Mouse (Mus musculus): ENCODE measurements around the gene Rab3b. TPM values are rescaled to one million over a fixed set of nuclear protein-coding genes. Genes with fewer than 3 reads are reported as not detected.

The Rab3b gene
- polyA plus RNA-seq, 1 experiment from 2014 or later, result 3.2 TPM

GRCm38 (mm10) chr4:108940681-108941473 is 62.0 kb downstream of the Rab3b start:
- WGBS, result 78% methylated on average over 17 of the region's 17 CpGs
- Histone ChIP-seq H3K9ac (replicated peaks; ENCODE audit: low read depth) (no peak overlapping the region), H3K4me2 (replicated peaks; ENCODE audit: low read depth, low read length) (no peak overlapping the region), H3K9me3 (ENCODE audit: low read length) (no peaks in the 10 kb centered on the region), H3K27ac (ENCODE audit: low read length) (no peak overlapping the region), H3K4me1 (ENCODE audit: insufficient read depth, low read depth, low read length) (no peaks in the 10 kb centered on the region), H3K36me3 (ENCODE audit: insufficient read depth, low read length) (no peaks in the 10 kb centered on the region), H3K27me3 (replicated peaks; ENCODE audit: insufficient read depth, low read length) (no peaks in the 10 kb centered on the region), H3K4me3 (ENCODE audit: low read depth, low read length) (no peak overlapping the region)
- DNase-seq (ENCODE audit: low spot score) (no peak), ATAC-seq (no peak)
- TF ChIP-seq CTCF (IDR thresholded peaks at IDR 0.05) (no peak), EP300 (IDR thresholded peaks at IDR 0.05) (no peak)

GRCm38 (mm10) chr4:108942171-108942570 is 63.3 kb downstream of the Rab3b start:
- H3K27me3 ChIP-seq (replicated peaks; ENCODE audit: insufficient read depth, low read length), result no peaks in the 10 kb centered on the region
- DNase-seq (ENCODE audit: low spot score), result no peak
- no peaks in the 10 kb centered on the region for H3K4me1 ChIP-seq (ENCODE audit: insufficient read depth, low read depth, low read length)
- H3K4me2 ChIP-seq (replicated peaks; ENCODE audit: low read depth, low read length), result no peak overlapping the region
- whole genome bisulfite sequencing, result 80% methylated on average over 4 of the region's 4 CpGs
- no peaks in the 10 kb centered on the region for H3K36me3 ChIP-seq (ENCODE audit: insufficient read depth, low read length)
- no peak overlapping the region for H3K9ac ChIP-seq (replicated peaks; ENCODE audit: low read depth)
- H3K27ac ChIP-seq (ENCODE audit: low read length), result no peak overlapping the region
- no peak for TF ChIP-seq CTCF (IDR thresholded peaks at IDR 0.05)
- TF ChIP-seq EP300 (IDR thresholded peaks at IDR 0.05), result no peak
- ATAC-seq, result no peak
- no peak overlapping the region for H3K4me3 ChIP-seq (ENCODE audit: low read depth, low read length)
- H3K9me3 ChIP-seq (ENCODE audit: low read length), result no peaks in the 10 kb centered on the region

GRCm38 (mm10) chr4:108942986-108943720 is 64.3 kb downstream of the Rab3b start:
- no peaks in the 10 kb centered on the region for H3K27me3 ChIP-seq (replicated peaks; ENCODE audit: insufficient read depth, low read length)
- no peak for TF ChIP-seq CTCF (IDR thresholded peaks at IDR 0.05)
- no peak overlapping the region for H3K9ac ChIP-seq (replicated peaks; ENCODE audit: low read depth)
- H3K4me3 ChIP-seq (ENCODE audit: low read depth, low read length), result no peak overlapping the region
- 85% methylated on average over 11 of the region's 11 CpGs for WGBS
- no peak overlapping the region for H3K4me2 ChIP-seq (replicated peaks; ENCODE audit: low read depth, low read length)
- ATAC-seq (no peak), DNase-seq (ENCODE audit: low spot score) (no peak)
- no peaks in the 10 kb centered on the region for H3K4me1 ChIP-seq (ENCODE audit: insufficient read depth, low read depth, low read length)
- H3K27ac ChIP-seq (ENCODE audit: low read length), result no peak overlapping the region
- no peaks in the 10 kb centered on the region for H3K36me3 ChIP-seq (ENCODE audit: insufficient read depth, low read length)
- no peaks in the 10 kb centered on the region for H3K9me3 ChIP-seq (ENCODE audit: low read length)

DNA sequence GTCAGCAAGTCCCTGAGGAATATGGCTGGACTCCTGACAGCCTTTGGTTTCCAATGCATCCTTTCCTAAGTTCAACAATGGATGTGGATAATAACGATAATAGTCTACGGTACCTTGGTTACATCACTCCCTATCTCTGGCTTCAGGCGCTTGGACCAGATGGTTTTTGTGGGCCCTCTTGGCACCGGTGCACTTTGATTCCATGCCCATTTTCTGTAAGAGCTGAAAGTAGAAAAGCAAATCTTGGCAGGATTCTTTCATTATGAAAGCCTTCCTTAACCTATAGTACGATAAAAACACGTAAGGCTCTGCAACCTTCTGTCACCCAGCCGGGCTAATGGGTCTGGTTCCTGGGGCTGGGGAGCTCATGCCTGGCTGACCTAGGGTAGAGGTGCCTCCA is 70.3 kb downstream of the Rab3b start:
- H3K4me1 ChIP-seq (ENCODE audit: insufficient read depth, low read depth, low read length), result no peaks in the 10 kb centered on the region
- no peak for TF ChIP-seq CTCF (IDR thresholded peaks at IDR 0.05)
- no peak for TF ChIP-seq EP300 (IDR thresholded peaks at IDR 0.05)
- H3K27me3 ChIP-seq (replicated peaks; ENCODE audit: insufficient read depth, low read length), result no peaks in the 10 kb centered on the region
- no peak overlapping the region for H3K4me3 ChIP-seq (ENCODE audit: low read depth, low read length)
- DNase-seq (ENCODE audit: low spot score) (no peak), ATAC-seq (no peak)
- no peaks in the 10 kb centered on the region for H3K36me3 ChIP-seq (ENCODE audit: insufficient read depth, low read length)
- H3K9ac ChIP-seq (replicated peaks; ENCODE audit: low read depth), result no peak overlapping the region
- no peaks in the 10 kb centered on the region for H3K9me3 ChIP-seq (ENCODE audit: low read length)
- H3K4me2 ChIP-seq (replicated peaks; ENCODE audit: low read depth, low read length), result no peak overlapping the region
- WGBS, result 74% methylated on average over 7 of the region's 7 CpGs
- no peak overlapping the region for H3K27ac ChIP-seq (ENCODE audit: low read length)

- Histone ChIP-seq H3K9me3 (ENCODE audit: low read length) (no peaks in the 10 kb centered on the region), H3K4me2 (replicated peaks; ENCODE audit: low read depth, low read length) (no peak overlapping the region), H3K4me1 (ENCODE audit: insufficient read depth, low read depth, low read length) (no peaks in the 10 kb centered on the region), H3K36me3 (ENCODE audit: insufficient read depth, low read length) (no peaks in the 10 kb centered on the region), H3K9ac (replicated peaks; ENCODE audit: low read depth) (no peak overlapping the region), H3K27ac (ENCODE audit: low read length) (no peak overlapping the region), H3K4me3 (ENCODE audit: low read depth, low read length) (no peak overlapping the region), H3K27me3 (replicated peaks; ENCODE audit: insufficient read depth, low read length) (no peaks in the 10 kb centered on the region)
- TF ChIP-seq EP300 (IDR thresholded peaks at IDR 0.05) (no peak), CTCF (IDR thresholded peaks at IDR 0.05) (no peak)
- DNase-seq (ENCODE audit: low spot score) (no peak), ATAC-seq (no peak)
- WGBS, result 100% methylated on average over 1 of the region's 1 CpGs
These were observed 71.3 kb downstream of the Rab3b start for GRCm38 (mm10) chr4:108950201-108950600.

DNA sequence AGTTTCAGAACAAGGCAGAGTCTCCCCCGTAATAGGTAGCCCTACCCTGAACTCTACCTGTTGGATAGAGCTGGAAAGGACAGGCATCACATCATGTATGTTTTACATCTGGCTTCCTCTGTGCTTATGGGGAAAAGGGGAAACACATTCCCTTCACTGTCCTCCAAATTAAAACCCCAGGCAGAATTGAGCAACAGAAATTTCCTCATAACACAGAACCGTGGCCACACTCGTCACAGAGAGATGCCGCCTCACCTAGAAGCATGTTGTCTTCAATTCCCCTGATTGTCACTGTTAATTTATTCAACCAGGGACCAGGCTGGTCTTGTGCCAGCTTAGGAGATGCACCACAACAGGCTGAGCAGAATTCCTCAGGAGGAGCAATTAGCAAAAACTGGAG is 72.8 kb downstream of the Rab3b start:
- ATAC-seq, result no peak
- TF ChIP-seq EP300 (IDR thresholded peaks at IDR 0.05), result no peak
- WGBS, result 88% methylated on average over 4 of the region's 4 CpGs

More for the DNA sequence above, 72.8 kb downstream of the Rab3b start:
- H3K4me2 ChIP-seq (replicated peaks; ENCODE audit: low read depth, low read length), result no peak overlapping the region
- no peak overlapping the region for H3K4me3 ChIP-seq (ENCODE audit: low read depth, low read length)
- H3K9me3 ChIP-seq (ENCODE audit: low read length), result no peaks in the 10 kb centered on the region
- H3K27ac ChIP-seq (ENCODE audit: low read length), result no peak overlapping the region
- no peaks in the 10 kb centered on the region for H3K4me1 ChIP-seq (ENCODE audit: insufficient read depth, low read depth, low read length)
- no peak overlapping the region for H3K9ac ChIP-seq (replicated peaks; ENCODE audit: low read depth)
- DNase-seq (ENCODE audit: low spot score), result no peak
- H3K27me3 ChIP-seq (replicated peaks; ENCODE audit: insufficient read depth, low read length), result no peaks in the 10 kb centered on the region
- H3K36me3 ChIP-seq (ENCODE audit: insufficient read depth, low read length), result no peaks in the 10 kb centered on the region
